In the genomic region with DNA sequence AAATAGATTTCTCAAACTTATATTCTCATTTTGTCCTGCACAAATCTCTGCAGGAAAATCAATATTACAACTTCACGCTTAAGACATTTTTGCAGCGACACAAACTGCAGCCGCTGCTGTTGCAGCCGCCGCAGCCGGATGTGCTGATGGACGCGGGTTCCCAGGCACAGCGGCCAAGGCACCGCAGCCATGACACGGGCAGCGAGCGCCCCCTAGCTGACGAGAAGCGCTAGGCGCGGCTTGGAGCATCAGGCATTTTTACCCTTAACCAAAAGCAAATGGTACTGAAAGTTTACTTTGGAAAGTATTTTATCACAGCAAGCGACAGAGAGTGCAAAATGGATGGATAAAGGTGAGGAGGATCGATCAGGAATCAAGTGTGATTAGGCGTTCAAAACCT, we compare ENCODE assay signal across 9 mouse cellular contexts. TPM values are rescaled to one million over a fixed set of nuclear protein-coding genes. Genes with fewer than 3 reads are reported as not detected.
DNase-seq lines count a peak whose midpoint lies in the region; ATAC-seq lines count a peak whose summit lies in the region.
"Had no signal": no experiment of that assay in that cellular context is flagged by ENCODE, and none has a peak within 500 bp of the region (broad histone marks: within the 10 kb centered on the region; RNA-seq: fewer than 3 reads in every experiment).

No protein-coding gene starts in this region.

- H3K4me1 ChIP-seq in limb, embryonic 13.5 days = peaks cover 55% of the 10 kb centered on the region

- H3K9ac ChIP-seq in limb, embryonic 13.5 days = no peak overlapping the region

- DNase-seq in cerebellum, adult 11 months = peak; percentile 53
- peak; percentile 83 for DNase-seq in embryo, embryonic 9.5 days (ENCODE audit: extremely low spot score)
- DNase-seq in kidney, adult 9 months = peak; percentile 75
- peak; percentile 95 for DNase-seq in naive thymus-derived CD4-positive, alpha-beta T cell, adult 2 months (ENCODE audit: low read depth)
- DNase-seq in spleen, postnatal 4 days (ENCODE audit: low spot score in 2 of 2) = peak; percentile 46 to 78

- peak overlapping the region; percentile 95 for H3K4me2 ChIP-seq in limb, embryonic 13.5 days (replicated peaks)

- no peaks in the 10 kb centered on the region for H3K36me3 ChIP-seq in limb, embryonic 13.5 days

- H3K27ac ChIP-seq in limb, embryonic 13.5 days = no peak overlapping the region

- ATAC-seq in cerebellum, adult (ENCODE audit: insufficient number of reproducible peaks, low FRiP score, low TSS enrichment) = no peak
- ATAC-seq in granulocyte monocyte progenitor cell, adult 5-6 weeks (replicated peaks; ENCODE audit: poor library complexity, severe bottlenecking) = peak; percentile 88
- ATAC-seq in limb, embryonic 13.5 days (ENCODE audit: low FRiP score, low read depth) = no peak

- H3K4me3 ChIP-seq in limb, embryonic 13.5 days = peak overlapping the region; percentile 21
- H3K4me3 ChIP-seq: megakaryocyte, embryonic 14.5 days had no signal

- WGBS in limb, embryonic 13.5 days = under 1% methylated on average over 20 of the region's 20 CpGs

- no peaks in the 10 kb centered on the region for H3K9me3 ChIP-seq in limb, embryonic 13.5 days
- H3K9me3 ChIP-seq: megakaryocyte, embryonic 14.5 days had no signal

- H3K27me3 ChIP-seq in limb, embryonic 13.5 days = peaks cover 48% of the 10 kb centered on the region

RNA-seq across cellular contexts. Expression of a gene that starts 4.7 kb away (rescaled TPM):
- total RNA-seq in granulocyte monocyte progenitor cell, adult 5-6 weeks (2014; fragmentation: Nextera tagmentation) = not detected in 2 replicates
- not detected in 2 replicates for total RNA-seq in granulocyte monocyte progenitor cell, adult 5-6 weeks (2017)
- 12.6 and 14.1 TPM in 2 replicates for polyA plus RNA-seq in limb, embryonic 13.5 days (2015; fragmentation: Nextera tagmentation; extraction: Ambion mirVana)
